Mouse (Mus musculus) G1E (cell line): ENCODE measurements around the gene Radil.

Source experiments
- CTCF ChIP-seq: IDR thresholded peaks from 2 replicates; pipeline ENCODE4 v1.5.1; 2012; ENCODE audit warnings: low read depth, low read length, inconsistent platforms, mixed read lengths
- GATA1 ChIP-seq: IDR thresholded peaks from 2 replicates; pipeline ENCODE4 v1.6.1; 2012; ENCODE audit warnings: borderline replicate concordance, low read length, inconsistent platforms, mixed read lengths
- TAL1 ChIP-seq: conservative IDR thresholded peaks from 2 replicates; pipeline ENCODE4 v1.6.1; 2012; ENCODE audit warnings: low read depth, low read length, inconsistent platforms, mixed read lengths

- TF ChIP-seq CTCF (no peak), TAL1 (no peak), GATA1 (no peak)
Measured at GRCm38 (mm10) chr5:142560261-142560660, 9.4 kb upstream of the Radil start.
